Mouse (Mus musculus) adrenal gland, adult 18-20 months (tissue): ENCODE data around the gene Hist1h2ah. TPM values are rescaled to one million over a fixed set of nuclear protein-coding genes. Genes with fewer than 3 reads are reported as not detected.

ENCODE experiments used
- DNase-seq, 2 experiments: peaks; one replicate each; pipeline ENCODE4 v3.0.0; 2021 to 2022; ENCODE audit warnings: low spot score in 2 of 2
- total RNA-seq, 2 experiments: library from RNA; stranded (reverse); gene quantifications; 1 replicate in 1 of 2; 2 replicates in 1 of 2; pipeline ENCODE4 v1.2.3; 2021

Hist1h2ah gene
- total RNA-seq, 2 experiments from 2014 or later, result 16.5 TPM; not detected in 1

DNA sequence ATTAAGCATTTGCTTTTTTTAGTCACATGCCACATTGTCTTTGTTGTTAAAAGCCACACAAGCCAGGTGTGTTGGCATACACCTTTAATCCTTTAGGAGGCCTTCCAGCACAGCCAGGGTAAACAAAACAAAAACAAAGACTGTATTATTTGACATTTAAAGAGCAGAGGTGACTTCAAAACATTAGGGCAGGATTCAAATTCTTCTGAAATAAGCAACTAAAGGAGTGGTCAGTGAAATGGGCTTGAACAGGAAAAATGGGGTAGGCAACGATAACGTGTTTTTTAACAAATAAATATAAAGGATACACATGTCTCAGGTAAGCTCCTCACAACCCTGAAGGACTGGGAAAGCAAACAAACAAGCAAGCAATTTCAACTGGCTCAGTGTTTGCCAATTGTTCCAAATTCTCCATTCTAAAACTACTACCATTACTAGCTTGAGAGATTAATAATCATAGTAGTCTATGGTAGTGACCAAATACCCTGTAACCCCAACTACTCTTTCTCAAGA is 4.6 kb upstream of the Hist1h2ah start:
- no peak for DNase-seq

DNA sequence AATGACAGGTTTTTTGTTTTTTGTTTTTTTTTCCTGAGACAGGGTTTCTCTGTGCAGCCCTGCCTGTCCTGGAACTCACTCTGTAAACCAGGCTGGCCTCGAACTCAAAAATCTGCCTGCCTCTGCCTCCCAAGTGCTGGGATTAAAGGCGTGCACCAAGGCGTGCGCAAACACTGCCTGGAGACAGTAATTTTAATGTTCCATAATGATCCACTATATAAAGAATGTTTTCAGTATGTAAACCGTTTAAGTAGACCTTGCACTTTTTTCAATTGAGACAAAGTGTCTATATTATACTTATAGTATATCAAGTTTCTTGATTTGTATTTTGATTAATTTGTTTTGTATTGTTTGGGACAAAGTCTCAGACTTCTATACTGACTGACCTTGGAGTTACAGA is 4.0 kb upstream of the Hist1h2ah start:
- no peak for DNase-seq

DNA sequence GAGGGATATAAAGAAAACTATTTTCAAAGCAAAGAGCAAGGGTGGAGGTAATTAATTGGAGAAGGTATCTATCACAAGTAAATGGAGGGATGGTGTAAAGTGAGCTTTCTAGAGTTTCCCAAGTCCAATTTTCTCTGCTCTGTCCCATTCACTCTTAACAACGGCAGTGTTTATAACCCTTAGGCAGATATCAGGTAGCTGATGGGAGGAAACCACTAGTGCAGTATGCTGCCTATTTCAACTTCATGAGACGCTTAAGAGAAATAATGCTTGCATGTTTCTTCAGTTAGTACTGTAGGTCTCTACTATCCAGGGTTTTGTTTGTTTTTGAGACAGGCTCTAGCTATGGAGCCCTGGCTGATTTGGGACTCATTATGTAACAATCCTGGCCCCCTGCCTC is 2.0 kb upstream of the Hist1h2ah start:
- no peak for DNase-seq

DNA sequence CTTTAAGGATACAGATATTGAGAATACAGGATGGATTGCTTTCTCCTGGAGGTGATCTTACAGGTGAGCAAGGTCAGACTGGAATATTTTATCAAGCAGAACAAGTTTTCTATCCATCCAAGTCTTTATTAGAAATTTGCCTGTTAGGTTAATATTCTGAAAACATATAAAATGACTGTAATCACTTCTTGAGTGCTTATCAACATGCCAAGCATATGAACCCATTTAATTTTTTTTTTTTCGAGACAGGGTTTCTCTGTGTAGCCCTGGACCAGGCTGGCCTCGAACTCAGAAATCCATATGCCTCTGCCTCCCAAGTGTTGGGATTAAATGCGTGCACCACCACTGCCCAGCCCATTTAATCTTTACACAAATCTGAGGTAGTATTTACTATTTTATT is 1.6 kb upstream of the Hist1h2ah start:
- no peak for DNase-seq

DNA sequence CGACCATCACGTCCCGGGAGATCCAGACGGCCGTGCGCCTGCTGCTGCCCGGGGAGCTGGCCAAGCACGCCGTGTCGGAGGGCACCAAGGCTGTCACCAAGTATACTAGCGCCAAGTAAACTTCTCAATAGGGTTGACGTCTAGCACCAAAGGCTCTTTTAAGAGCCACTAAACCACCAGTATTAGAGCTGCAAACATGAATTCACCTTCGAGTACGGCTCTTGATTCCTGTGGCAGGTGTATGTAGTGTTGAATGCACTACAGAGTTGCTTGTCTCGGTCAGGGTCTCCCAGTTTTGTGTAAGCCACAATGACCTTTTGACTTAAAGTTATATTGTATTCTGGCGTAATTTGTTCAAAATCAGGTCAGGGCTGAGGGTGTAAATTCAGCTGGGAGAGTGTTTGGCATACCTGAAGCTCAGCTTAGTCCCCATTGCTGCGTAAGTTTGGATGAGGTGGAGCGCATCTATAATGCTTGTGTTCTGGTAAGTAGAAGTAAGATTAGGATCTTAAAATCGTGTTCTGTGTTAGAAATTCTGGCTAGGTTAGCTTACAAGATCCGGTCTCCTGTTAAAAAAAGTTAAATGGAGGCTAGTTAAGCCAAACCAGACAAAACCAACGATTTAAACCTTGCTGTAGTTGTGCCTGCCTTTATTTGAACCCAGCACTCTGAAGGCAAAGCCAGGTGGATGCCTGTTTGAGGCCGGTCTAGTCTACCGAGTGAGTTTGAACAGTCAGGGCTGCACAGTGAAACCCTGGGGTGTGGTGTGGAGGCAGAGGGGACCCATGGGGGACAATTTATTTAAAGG is 985 bp upstream of the Hist1h2ah start:
- no peak for DNase-seq

DNA sequence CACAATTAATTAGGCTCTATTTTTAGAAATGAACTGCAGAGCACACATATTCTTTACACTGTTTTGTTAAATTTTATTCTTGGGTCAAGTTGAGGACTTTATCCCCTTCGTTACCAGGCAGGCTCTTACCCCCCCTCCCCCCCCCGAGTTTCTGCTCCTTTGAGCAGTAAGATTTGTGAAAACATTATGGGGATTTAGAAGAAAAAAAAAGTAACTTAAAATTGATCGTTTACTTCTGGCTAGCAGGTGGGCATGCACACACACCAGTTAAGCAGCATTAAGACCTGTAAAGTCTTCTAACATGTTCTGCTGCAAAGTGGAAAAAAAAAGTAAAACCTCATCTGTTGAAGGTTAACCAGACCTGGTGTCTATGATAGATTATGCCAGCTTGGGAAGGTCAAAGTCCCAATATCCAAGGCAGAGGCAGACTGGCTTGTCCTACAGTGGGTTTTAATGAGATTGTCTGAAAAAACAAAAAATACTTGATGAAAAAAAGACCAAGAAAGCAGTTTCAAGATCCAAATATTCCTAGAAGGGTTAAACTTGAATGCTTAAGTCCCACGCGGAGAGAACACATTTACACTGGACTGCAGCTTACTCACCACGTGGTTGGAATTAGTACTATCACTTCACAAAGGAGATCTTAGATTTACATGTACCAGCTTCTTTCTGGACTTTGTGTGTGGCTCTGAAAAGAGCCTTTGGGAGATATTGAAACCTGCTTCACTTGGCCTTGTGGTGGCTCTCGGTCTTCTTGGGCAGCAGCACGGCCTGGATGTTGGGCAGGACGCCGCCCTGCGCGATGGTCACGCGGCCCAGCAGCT is 713 bp downstream of the Hist1h2ah start:
- no peak for DNase-seq

DNA sequence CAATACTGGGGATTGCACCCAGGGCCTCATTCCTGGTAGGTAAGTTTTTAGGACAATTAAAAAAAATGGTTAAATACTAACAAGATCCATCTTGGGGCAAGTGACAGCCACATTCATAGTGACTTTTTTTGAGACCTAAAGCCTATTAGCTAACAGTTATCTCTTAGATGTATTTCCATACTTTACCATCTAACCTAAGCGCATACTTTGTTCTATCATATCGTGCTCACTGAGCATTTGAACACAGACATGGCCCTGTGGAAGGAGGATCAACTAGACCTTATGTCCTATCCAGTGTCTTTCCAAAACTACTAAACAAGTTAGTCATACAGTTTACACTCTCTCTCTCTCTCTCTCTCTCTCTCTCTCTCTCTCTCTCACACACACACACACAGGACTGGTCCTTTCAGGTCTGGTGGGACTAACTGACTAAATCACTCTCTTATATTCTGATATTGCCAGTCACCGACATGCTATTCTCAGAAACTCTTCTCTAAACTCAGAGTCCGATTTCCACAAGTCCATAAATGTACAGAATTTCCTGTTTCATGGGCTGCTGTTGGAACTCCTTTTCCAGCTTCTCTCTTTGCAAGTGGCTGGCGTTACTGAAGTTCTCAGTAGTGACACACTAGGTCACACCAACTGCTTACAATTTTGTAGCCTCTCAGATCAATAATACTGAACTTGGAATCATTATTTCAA is 1.5 kb downstream of the Hist1h2ah start:
- no peak for DNase-seq

DNA sequence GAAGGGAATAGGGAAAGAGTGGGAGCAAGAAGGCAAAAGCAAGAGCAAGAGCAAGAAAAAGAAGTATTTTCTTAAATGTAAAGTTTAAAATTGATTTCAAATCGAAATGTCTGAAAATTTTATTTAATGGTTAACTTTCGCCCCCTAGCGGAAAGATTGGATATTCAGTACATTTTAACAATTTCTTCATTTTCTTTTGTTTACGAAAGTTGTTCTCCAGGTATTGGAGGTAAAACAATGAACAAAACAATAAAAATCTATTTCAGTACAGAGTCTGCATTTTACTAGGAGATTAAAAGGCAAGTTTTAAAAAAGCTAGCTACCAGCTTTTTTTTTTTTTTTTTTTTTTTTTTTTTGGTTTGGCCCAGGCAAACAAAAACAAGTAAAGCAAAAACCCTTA is 4.9 kb downstream of the Hist1h2ah start:
- DNase-seq, result no peak

DNA sequence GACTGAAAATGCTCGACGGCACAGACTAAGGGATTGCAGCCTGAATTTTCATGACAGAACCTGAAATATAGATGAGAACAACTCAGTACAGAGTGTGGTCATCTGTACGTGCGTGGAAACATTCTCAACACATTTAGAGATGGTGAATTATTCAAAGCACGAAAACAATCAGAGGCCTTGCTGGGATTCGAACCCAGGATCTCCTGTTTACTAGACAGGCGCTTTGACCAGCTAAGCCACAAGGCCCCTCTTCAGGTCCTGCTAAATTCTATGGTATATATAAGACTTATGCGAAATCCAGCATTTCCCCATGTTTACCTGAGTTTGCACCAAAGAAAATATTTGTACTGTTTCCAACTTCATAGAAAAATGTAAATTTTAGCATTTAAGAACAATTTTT is 5.4 kb downstream of the Hist1h2ah start:
- no peak for DNase-seq

DNA sequence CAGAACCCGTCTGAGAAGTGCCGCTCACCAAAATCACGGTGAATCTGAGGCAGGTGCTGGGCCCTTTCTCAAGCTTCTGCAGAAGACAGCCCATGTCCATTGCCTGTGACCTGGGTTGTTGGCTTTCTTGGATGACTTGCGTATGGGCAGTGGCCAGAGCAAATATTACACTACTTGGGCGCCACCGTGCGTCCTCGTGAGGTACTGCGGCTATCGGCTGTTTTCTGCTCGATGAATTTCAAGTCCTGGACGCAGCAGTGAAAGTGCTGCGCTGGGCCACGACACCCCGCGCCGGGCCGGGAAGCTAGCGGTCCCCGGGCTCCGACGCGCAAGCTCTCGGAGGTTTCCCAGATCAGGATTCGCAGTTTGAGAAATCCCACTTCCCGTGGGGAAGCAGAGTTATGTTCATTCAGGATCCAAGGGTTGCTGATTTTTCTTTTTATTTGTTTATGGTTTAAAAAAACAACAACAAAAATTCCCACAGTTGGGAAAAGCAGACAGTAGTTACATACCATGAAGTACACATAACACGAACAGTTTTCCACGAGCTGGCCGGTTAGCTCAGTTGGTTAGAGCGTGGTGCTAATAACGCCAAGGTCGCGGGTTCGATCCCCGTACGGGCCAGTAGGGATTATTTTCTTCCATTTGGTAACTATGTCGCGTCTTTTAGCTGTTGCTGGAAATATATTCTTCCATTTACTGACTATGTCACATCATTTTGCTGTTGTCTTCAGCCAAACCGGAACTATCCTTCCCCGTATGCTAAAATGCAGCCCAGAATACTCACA is 6.5 kb downstream of the Hist1h2ah start:
- peak; percentile 96 to 97 for DNase-seq

DNA sequence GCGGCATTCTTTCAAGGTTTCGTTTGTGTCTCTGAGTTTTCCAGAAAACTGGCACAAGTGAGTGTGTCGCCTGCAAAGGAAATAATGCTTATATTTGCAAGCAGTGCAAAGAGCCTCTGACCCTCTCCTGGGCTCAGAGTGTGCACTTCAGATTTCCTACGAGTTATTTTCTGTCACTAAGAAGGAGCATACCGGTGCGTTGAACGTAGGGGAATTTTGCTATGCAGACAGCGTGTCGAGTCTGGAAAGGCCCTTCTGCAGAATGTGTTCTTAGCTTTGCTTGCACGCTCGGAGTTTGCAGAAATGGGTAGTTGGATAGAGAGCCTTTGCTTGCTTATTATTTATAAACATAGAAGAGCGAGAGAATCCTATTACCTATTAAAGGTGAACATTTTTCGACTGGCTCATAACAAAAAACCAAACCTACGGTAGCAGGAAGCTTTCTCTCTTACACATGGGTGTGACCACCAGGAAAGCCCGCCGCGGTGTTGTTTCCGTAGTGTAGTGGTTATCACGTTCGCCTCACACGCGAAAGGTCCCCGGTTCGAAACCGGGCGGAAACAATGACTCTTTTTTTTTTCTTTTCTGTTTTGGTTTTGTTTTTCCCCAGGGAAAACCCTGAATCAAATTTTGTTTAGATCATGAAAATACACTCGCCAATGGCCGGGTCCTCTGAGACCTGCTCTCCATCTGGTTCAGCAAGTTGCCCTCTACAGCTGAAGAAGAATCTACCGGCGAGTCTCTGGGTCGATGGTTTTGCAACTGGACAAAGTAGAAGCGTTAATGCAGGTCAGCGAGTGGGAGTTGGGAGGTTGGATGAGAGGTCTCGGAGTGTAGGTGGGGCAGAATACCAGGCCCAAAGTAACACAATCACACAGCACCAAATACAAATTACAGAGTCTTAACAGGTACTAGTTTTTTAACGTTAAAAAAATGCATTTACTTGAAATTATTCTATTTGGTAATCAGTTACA is 9.0 kb downstream of the Hist1h2ah start:
- peak; percentile 83 to 89 for DNase-seq

DNA sequence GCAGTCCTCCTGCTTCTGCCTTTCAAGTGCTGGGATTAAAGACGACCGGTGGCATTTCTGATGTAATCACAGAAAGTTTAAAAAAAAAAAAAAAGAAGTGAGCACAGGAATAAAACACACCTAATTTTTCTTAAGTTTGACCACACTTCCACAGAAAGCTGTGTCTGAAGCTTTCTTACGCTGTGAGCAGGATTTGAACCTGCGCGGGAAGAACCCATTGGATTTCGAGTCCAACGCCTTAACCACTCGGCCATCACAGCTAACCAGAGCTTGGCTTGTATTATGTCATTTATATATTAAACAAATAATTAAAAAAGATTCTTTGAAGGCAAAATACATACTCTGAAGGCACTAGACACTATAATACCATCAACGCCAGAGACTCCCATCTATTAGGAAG is 13.1 kb downstream of the Hist1h2ah start:
- DNase-seq, result peak; percentile 75 to 76

DNA sequence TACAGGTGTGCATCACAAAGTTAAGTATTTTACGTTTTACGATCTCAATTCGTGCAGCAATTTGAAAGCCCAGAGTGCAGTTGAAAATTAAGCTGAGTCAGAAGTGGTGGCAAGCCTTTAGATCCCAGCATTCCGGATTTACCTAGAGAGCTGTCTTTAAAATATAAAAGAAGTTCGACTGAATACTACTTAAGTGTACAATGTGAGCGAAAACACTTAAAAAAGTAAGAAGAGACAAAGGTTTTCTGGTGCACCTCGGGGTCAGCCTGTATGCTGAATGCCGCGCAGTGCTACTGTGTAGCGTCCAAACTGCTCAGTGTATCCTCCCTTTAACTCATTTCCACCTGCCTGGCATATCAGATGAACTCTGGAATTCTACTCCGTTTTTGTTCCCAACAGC is 13.8 kb downstream of the Hist1h2ah start:
- DNase-seq, result no peak

DNA sequence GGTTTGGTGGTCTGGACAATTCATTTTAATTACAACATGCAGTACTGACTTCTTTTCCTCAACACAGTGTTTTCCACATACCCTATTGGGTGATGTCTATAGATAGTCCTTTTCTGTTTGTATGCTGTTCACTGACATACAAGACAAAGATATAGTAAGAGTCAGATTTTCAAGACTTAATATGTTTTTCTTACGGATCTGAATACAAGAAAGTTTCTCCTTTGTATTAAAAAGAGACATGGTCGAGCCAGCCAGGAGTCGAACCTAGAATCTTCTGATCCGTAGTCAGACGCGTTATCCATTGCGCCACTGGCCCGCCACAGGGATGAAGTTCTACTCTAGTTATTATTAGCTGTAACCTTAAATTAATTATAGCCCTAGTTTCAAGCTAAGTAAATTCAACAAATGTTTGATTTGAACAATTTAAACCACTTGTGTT is 14.4 kb downstream of the Hist1h2ah start:
- peak; percentile 69 to 78 for DNase-seq

DNA sequence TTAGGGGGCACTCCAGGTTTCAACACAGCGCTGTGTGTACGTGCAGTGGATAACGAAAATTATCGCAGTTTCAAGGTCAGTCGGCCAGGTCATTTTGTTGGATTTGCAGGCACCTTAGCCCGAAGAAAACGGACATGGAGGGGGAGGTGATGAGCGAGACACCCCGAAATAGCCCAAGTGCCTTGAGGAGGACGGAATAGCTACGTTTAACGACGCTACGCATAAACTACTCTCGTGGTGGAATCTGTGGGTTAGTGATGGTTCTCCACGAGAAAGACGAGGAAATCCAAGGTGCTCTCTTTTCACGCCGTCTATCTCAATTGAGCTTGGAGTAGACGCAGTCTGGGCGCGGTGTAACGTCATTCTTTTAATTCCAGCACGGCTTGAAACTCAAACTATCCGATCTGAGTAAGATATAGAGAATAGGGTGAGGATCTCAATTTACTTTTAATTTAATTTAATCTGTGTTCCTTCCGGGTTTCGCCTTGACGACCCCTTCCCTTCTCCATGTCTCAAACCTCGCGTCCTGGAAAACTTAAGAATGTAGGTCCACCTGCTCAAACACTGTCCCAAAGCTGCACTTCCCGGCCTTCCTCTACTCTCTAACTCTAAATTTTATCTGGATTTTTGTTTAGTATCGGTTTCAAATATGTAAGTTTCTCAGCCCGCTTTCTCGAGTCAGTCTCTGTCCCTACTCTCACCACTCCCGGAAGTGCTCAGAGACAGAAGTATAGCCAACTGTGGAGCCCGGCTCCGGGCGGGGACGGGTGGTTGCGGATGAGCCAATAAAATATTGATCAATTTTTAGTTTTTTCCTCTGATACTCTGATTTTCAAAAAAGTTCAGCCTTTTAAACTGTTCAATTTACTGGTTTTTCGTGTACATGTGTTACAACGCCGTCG is 15.2 kb downstream of the Hist1h2ah start:
- DNase-seq, result no peak

DNA sequence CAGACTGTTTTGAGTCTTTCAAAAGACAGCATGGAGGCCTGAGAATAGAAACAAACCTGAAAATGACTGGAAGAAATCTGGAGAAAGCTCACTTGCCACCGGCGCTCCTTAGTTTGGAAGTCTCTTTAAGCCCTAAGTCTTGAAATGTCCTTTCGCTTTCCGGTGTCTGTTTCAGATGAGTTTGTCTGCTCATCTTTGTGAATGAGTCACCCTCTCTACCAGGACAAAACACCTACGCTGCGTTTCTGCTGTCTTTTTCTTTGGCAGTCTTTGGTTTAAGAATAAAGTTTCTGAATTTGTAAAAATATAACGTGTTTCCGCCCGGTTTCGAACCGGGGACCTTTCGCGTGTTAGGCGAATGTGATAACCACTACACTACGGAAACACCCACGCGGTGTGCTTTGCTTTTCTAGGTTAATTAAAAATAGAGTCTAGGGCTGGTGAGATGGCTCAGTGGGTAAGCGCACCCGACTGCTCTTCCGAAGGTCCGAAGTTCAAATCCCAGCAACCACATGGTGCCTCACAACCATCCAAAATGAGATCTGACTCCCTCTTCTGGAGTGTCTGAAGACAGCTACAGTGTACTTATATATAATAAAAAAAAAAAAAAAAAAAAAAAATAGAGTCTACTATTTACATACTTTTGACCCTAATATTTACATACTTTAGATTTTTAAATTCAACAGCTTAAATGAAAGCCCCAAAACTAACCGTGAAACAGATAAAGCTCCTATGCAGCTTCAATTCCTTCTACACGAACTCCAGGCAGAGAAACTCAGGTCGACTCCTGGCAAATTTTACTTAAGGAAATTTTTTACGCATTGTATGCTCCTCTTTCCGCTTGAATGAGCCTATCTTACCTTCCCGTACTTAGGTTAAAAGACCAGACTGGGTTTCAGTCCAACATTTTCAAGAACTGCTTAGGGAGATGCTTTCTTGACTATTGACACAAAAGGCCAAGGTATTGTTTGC is 19.6 kb downstream of the Hist1h2ah start:
- peak; percentile 64 to 76 for DNase-seq

DNA sequence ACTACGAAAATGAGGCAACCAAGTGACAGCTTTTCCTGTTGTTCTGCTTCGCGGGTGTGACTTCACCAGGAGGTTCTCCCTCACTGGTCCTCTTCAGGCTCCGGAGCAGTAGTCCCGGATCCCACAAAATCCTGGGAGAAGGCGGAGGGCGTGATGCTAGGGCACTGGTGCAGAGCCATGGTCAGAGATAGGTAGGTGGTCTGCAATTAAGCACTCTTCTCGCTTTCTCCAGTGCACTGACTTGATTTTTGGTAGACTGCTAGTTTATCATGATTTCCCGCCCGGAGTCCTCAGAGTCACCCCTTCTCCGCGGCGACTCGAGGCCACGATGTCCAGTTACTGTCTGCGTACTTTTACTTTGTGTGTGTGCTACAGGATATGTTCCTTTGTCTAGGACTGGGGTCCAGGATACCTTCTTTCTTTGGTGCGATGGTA is 20.9 kb downstream of the Hist1h2ah start:
- no peak for DNase-seq
